Mouse (Mus musculus) urinary bladder, adult 18-20 months (tissue): ENCODE measurements around the gene Smdt1.
"Not testable (repeated sequence)": the region's sequence is repeated elsewhere in the genome, so short reads cannot be mapped to it uniquely, and the experiment has no call there.

Experiments used
- DNase-seq, 2 experiments: peaks; one replicate each; pipeline ENCODE4 v3.0.0; 2022; ENCODE audit warnings: low spot score in 2 of 2, mixed read lengths in 2 of 2

The Smdt1 gene

GRCm38 (mm10) chr15:82368851-82369250 is 30.1 kb downstream of the Smdt1 start:
- DNase-seq: no peak

- DNase-seq: no peak
Measured at GRCm38 (mm10) chr15:82372446-82372845, 33.7 kb downstream of the Smdt1 start.

GRCm38 (mm10) chr15:82372991-82373390 is 34.2 kb downstream of the Smdt1 start:
- DNase-seq: no peak

- no peak for DNase-seq
Measured at GRCm38 (mm10) chr15:82374437-82374836, 35.7 kb downstream of the Smdt1 start.

GRCm38 (mm10) chr15:82375855-82376254 is 37.1 kb downstream of the Smdt1 start:
- DNase-seq: no peak

- DNase-seq: peak in 1 of 2 experiments; percentile 35
Measured at GRCm38 (mm10) chr15:82376393-82377138, 37.8 kb downstream of the Smdt1 start.

GRCm38 (mm10) chr15:82377701-82378100 is 38.9 kb downstream of the Smdt1 start:
- no peak for DNase-seq

- DNase-seq: no peak
Measured at GRCm38 (mm10) chr15:82378261-82379180, 39.8 kb downstream of the Smdt1 start.

- no peak for DNase-seq
Measured at GRCm38 (mm10) chr15:82379511-82379870, 40.7 kb downstream of the Smdt1 start.

- DNase-seq: peak; percentile 38 to 44
Measured at GRCm38 (mm10) chr15:82379871-82380713, 41.3 kb downstream of the Smdt1 start, which contains the start of gene Cyp2d22. TSS of gene Cyp2d22 (minus strand) at chr15:82380260.

GRCm38 (mm10) chr15:82380714-82381062 is 41.9 kb downstream of the Smdt1 start:
- DNase-seq: no peak

- no peak for DNase-seq
Measured at GRCm38 (mm10) chr15:82382441-82382840, 43.7 kb downstream of the Smdt1 start.

- DNase-seq: no peak
Measured at GRCm38 (mm10) chr15:82385729-82386128, 47.0 kb downstream of the Smdt1 start.

GRCm38 (mm10) chr15:82389916-82390315 is 51.2 kb downstream of the Smdt1 start:
- DNase-seq: not testable (repeated sequence)

GRCm38 (mm10) chr15:82393922-82394321 is 55.2 kb downstream of the Smdt1 start, which contains the start of gene Cyp2d11:
TSS of gene Cyp2d11 (minus strand) at chr15:82394022.
- DNase-seq: not testable (repeated sequence)

GRCm38 (mm10) chr15:82395955-82396354 is 57.2 kb downstream of the Smdt1 start:
- not testable (repeated sequence) for DNase-seq
